Mouse (Mus musculus): ENCODE measurements at regions not wholly inside any gene's neighbourhood (a gene's known extent, or its start where the extent isn't known, plus 50 kb on each side); places are given as distances from the start of the nearest gene placed in this dataset.

GRCm38 (mm10) chr2:45434169-45434568 lies 317.0 kb upstream of the Zeb2 start:
- no peak for TF ChIP-seq CTCF (IDR thresholded peaks at IDR 0.05; ENCODE audit: control insufficient read depth, insufficient read depth, low read length)
- 56% methylated on average over 1 of the region's 1 CpGs for WGBS
- no peaks in the 10 kb centered on the region for H3K4me1 ChIP-seq (ENCODE audit: control insufficient read depth, insufficient read depth, low read length)
- no peak overlapping the region for H3K4me3 ChIP-seq (replicated peaks; ENCODE audit: control insufficient read depth, low read depth, low read length)
- H3K27ac ChIP-seq (ENCODE audit: control insufficient read depth, insufficient read depth, low read depth, low read length, poor library complexity): no peak overlapping the region

- WGBS: 88% methylated on average over 4 of the region's 4 CpGs
Observed at GRCm38 (mm10) chr2:45431366-45431765, 314.2 kb upstream of the Zeb2 start.

GRCm38 (mm10) chr2:45421774-45422173 lies 304.6 kb upstream of the Zeb2 start:
- no peak for TF ChIP-seq CTCF (IDR thresholded peaks at IDR 0.05; ENCODE audit: control insufficient read depth, insufficient read depth, low read length)
- no peak for TF ChIP-seq POLR2A (IDR thresholded peaks at IDR 0.05; ENCODE audit: borderline replicate concordance, control insufficient read depth, low read depth, low read length)
- H3K4me1 ChIP-seq (ENCODE audit: control insufficient read depth, insufficient read depth, low read length): no peaks in the 10 kb centered on the region
- WGBS: 96% methylated on average over 1 of the region's 1 CpGs
- no peak overlapping the region for H3K4me3 ChIP-seq (replicated peaks; ENCODE audit: control insufficient read depth, low read depth, low read length)
- no peak overlapping the region for H3K27ac ChIP-seq (ENCODE audit: control insufficient read depth, insufficient read depth, low read depth, low read length, poor library complexity)

More at GRCm38 (mm10) chr2:45431366-45431765, 314.2 kb upstream of the Zeb2 start:
- H3K4me1 ChIP-seq (ENCODE audit: control insufficient read depth, insufficient read depth, low read length): no peaks in the 10 kb centered on the region
- H3K27ac ChIP-seq (ENCODE audit: control insufficient read depth, insufficient read depth, low read depth, low read length, poor library complexity): no peak overlapping the region
- no peak overlapping the region for H3K4me3 ChIP-seq (replicated peaks; ENCODE audit: control insufficient read depth, low read depth, low read length)
- TF ChIP-seq CTCF (IDR thresholded peaks at IDR 0.05; ENCODE audit: control insufficient read depth, insufficient read depth, low read length) (no peak), POLR2A (IDR thresholded peaks at IDR 0.05; ENCODE audit: borderline replicate concordance, control insufficient read depth, low read depth, low read length) (no peak)

- WGBS: 94% methylated on average over 8 of the region's 8 CpGs
- Histone ChIP-seq H3K4me3 (replicated peaks; ENCODE audit: control insufficient read depth, low read depth, low read length) (no peak overlapping the region), H3K27ac (ENCODE audit: control insufficient read depth, insufficient read depth, low read depth, low read length, poor library complexity) (no peak overlapping the region), H3K4me1 (ENCODE audit: control insufficient read depth, insufficient read depth, low read length) (no peaks in the 10 kb centered on the region)
- TF ChIP-seq CTCF (IDR thresholded peaks at IDR 0.05; ENCODE audit: control insufficient read depth, insufficient read depth, low read length) (no peak), POLR2A (IDR thresholded peaks at IDR 0.05; ENCODE audit: borderline replicate concordance, control insufficient read depth, low read depth, low read length) (no peak)
Observed at GRCm38 (mm10) chr2:45408136-45408535, 290.9 kb upstream of the Zeb2 start.

GRCm38 (mm10) chr2:45389902-45390492 lies 272.8 kb upstream of the Zeb2 start:
- no peaks in the 10 kb centered on the region for H3K4me1 ChIP-seq (ENCODE audit: control insufficient read depth, insufficient read depth, low read length)
- H3K27ac ChIP-seq (ENCODE audit: control insufficient read depth, insufficient read depth, low read depth, low read length, poor library complexity): no peak overlapping the region
- no peak for TF ChIP-seq CTCF (IDR thresholded peaks at IDR 0.05; ENCODE audit: control insufficient read depth, insufficient read depth, low read length)
- TF ChIP-seq POLR2A (IDR thresholded peaks at IDR 0.05; ENCODE audit: borderline replicate concordance, control insufficient read depth, low read depth, low read length): no peak
- H3K4me3 ChIP-seq (replicated peaks; ENCODE audit: control insufficient read depth, low read depth, low read length): no peak overlapping the region

- no peaks in the 10 kb centered on the region for H3K4me1 ChIP-seq (ENCODE audit: control insufficient read depth, insufficient read depth, low read length)
- TF ChIP-seq POLR2A (IDR thresholded peaks at IDR 0.05; ENCODE audit: borderline replicate concordance, control insufficient read depth, low read depth, low read length): no peak
- no peak for TF ChIP-seq CTCF (IDR thresholded peaks at IDR 0.05; ENCODE audit: control insufficient read depth, insufficient read depth, low read length)
- H3K27ac ChIP-seq (ENCODE audit: control insufficient read depth, insufficient read depth, low read depth, low read length, poor library complexity): no peak overlapping the region
- H3K4me3 ChIP-seq (replicated peaks; ENCODE audit: control insufficient read depth, low read depth, low read length): no peak overlapping the region
- 91% methylated on average over 4 of the region's 4 CpGs for WGBS
Observed at GRCm38 (mm10) chr2:45371268-45371667, 254.1 kb upstream of the Zeb2 start.

- Histone ChIP-seq H3K4me3 (replicated peaks; ENCODE audit: control insufficient read depth, low read depth, low read length) (no peak overlapping the region), H3K4me1 (ENCODE audit: control insufficient read depth, insufficient read depth, low read length) (no peaks in the 10 kb centered on the region), H3K27ac (ENCODE audit: control insufficient read depth, insufficient read depth, low read depth, low read length, poor library complexity) (no peak overlapping the region)
- 2% methylated on average over 1 of the region's 1 CpGs for WGBS
- TF ChIP-seq CTCF (IDR thresholded peaks at IDR 0.05; ENCODE audit: control insufficient read depth, insufficient read depth, low read length) (no peak), POLR2A (IDR thresholded peaks at IDR 0.05; ENCODE audit: borderline replicate concordance, control insufficient read depth, low read depth, low read length) (no peak)
Observed at GRCm38 (mm10) chr2:45370615-45370968, 253.4 kb upstream of the Zeb2 start.

- no peak for TF ChIP-seq CTCF (IDR thresholded peaks at IDR 0.05; ENCODE audit: control insufficient read depth, insufficient read depth, low read length)
- TF ChIP-seq POLR2A (IDR thresholded peaks at IDR 0.05; ENCODE audit: borderline replicate concordance, control insufficient read depth, low read depth, low read length): no peak
- Histone ChIP-seq H3K4me3 (replicated peaks; ENCODE audit: control insufficient read depth, low read depth, low read length) (no peak overlapping the region), H3K27ac (ENCODE audit: control insufficient read depth, insufficient read depth, low read depth, low read length, poor library complexity) (no peak overlapping the region), H3K4me1 (ENCODE audit: control insufficient read depth, insufficient read depth, low read length) (no peaks in the 10 kb centered on the region)
- WGBS: 87% methylated on average over 5 of the region's 5 CpGs
Observed at GRCm38 (mm10) chr2:45369914-45370614, 252.9 kb upstream of the Zeb2 start.
